Mouse (Mus musculus) liver, embryonic 11.5 days (tissue): ENCODE measurements at regions not wholly inside any gene's neighbourhood (a gene's known extent, or its start where the extent isn't known, plus 50 kb on each side); places are given as distances from the start of the nearest gene placed in this dataset.
A peak's percentile ranks its signal among the peaks of the same experiment; 100 is the strongest.

Experiments
- ATAC-seq: fragments of 200-750 bp; cut with Nextera tagmentation; replicated peaks from 2 replicates; pipeline ENCODE4 v1.8.0; 2017; ENCODE audit warnings: moderate number of reproducible peaks, mild to moderate bottlenecking, moderate TSS enrichment, moderate library complexity; ENCODE audit not compliant: low FRiP score
- DNase-seq: peaks from one replicate; pipeline ENCODE4 v3.0.0-alpha.2; 2017; ENCODE audit warnings: low spot score
- H3K27ac ChIP-seq: fragments of 300-500 bp; sonication (generic); 2 replicates; pipeline ENCODE4 v1.5.1; 2014; ENCODE audit warnings: mild to moderate bottlenecking, low read depth, low read length, control low read depth
- H3K27me3 ChIP-seq: fragments of 300-500 bp; sonication (generic); replicated peaks from 2 replicates; pipeline ENCODE4 v1.6.1; 2014; ENCODE audit warnings: low read length, mixed read lengths; ENCODE audit not compliant: control insufficient read depth, insufficient read depth
- H3K36me3 ChIP-seq: fragments of 300-500 bp; sonication (generic); 2 replicates; pipeline ENCODE4 v1.6.1; 2014; ENCODE audit warnings: mild to moderate bottlenecking, low read length, moderate library complexity, mixed read lengths; ENCODE audit not compliant: control insufficient read depth, insufficient read depth
- H3K4me1 ChIP-seq: fragments of 300-500 bp; sonication (generic); replicated peaks from 2 replicates; pipeline ENCODE4 v1.6.1; 2014; ENCODE audit warnings: low read length, mixed read lengths; ENCODE audit not compliant: control insufficient read depth, insufficient read depth
- H3K4me2 ChIP-seq: fragments of 300-500 bp; sonication (generic); 2 replicates; pipeline ENCODE4 v1.6.1; 2014; ENCODE audit warnings: mild to moderate bottlenecking, control low read depth, moderate library complexity
- H3K4me3 ChIP-seq: fragments of 300-500 bp; sonication (generic); 2 replicates; pipeline ENCODE4 v1.5.1; 2014; ENCODE audit warnings: low read depth, low read length, control low read depth
- H3K9ac ChIP-seq: fragments of 300-500 bp; sonication (generic); 2 replicates; pipeline ENCODE4 v1.6.1; 2014; ENCODE audit warnings: low read depth, low read length, control low read depth
- H3K9me3 ChIP-seq: fragments of 300-500 bp; sonication (generic); 2 replicates; pipeline ENCODE4 v1.6.1; 2016; ENCODE audit warnings: low read length, inconsistent platforms, mixed read lengths; ENCODE audit not compliant: control insufficient read depth
- WGBS: fragments of 180-500 bp; shearing (Covaris S2); extraction: QIAGEN DNeasy Blood & Tissue Kit; methylation state at CpG from one replicate; pipeline ENCODE4 v1.1.7; 2014; 5-methylcytosine and 5-hydroxymethylcytosine counted together

DNA sequence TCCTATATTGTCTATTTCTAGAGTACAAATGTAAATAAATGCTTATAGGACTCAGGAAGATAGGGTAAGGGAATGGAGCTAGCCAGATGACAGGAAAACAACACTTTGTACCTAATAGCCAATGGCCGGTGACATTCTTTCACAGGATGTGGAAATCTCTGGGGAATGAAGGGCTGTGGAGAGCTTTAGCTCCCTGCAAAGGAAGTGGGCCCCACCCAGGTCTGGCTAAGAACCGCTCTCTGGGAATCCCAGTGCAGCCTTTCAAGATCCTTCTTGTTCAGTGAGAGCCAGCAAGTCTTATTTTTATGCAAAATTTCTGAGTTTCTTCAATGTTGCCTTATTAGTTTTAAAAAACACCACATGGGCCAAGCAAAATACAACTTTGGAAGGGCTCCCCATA, 54.7 kb upstream of the Pappa2 start:
- Histone ChIP-seq H3K9ac (no peak overlapping the region), H3K27me3 (no peaks in the 10 kb centered on the region), H3K36me3 (no peaks in the 10 kb centered on the region), H3K4me3 (no peak overlapping the region), H3K27ac (no peak overlapping the region), H3K4me2 (no peak overlapping the region), H3K4me1 (no peaks in the 10 kb centered on the region), H3K9me3 (no peaks in the 10 kb centered on the region)
- DNase-seq: no peak
- WGBS: 54% methylated on average over 2 of the region's 2 CpGs
- no peak for ATAC-seq

DNA sequence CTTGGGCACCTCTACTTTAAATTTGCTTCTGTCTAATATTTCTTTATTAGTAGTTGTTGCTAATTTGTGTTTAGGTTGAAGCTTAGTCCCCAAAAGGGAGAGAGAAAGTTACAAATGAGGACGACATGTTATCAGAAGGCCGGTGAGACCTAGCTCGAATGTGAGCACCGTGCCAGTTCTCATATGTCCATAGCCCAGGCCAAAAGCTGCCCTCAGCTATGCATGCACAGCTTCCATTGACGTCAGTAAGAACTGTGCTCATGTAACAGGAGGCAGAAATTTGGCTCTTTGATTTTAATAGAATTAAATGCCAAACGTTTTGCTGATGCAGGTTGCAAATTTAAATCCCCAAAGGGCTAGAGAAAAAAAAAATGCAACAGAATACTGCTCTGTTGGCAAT, 56.1 kb upstream of the Pappa2 start:
- Histone ChIP-seq H3K4me1 (no peaks in the 10 kb centered on the region), H3K4me2 (no peak overlapping the region), H3K9me3 (no peaks in the 10 kb centered on the region), H3K27ac (no peak overlapping the region), H3K36me3 (no peaks in the 10 kb centered on the region), H3K4me3 (no peak overlapping the region), H3K9ac (no peak overlapping the region), H3K27me3 (no peaks in the 10 kb centered on the region)
- DNase-seq (no peak), ATAC-seq (no peak)
- 83% methylated on average over 6 of the region's 6 CpGs for WGBS

GRCm38 (mm10) chr1:159045870-159046385, 65.6 kb upstream of the Pappa2 start:
- Histone ChIP-seq H3K9ac (no peak overlapping the region), H3K9me3 (no peaks in the 10 kb centered on the region), H3K4me1 (no peaks in the 10 kb centered on the region), H3K27me3 (no peaks in the 10 kb centered on the region), H3K4me2 (no peak overlapping the region), H3K36me3 (no peaks in the 10 kb centered on the region), H3K4me3 (no peak overlapping the region), H3K27ac (no peak overlapping the region)
- ATAC-seq (no peak), DNase-seq (no peak)
- WGBS: 60% methylated on average over 4 of the region's 4 CpGs

DNA sequence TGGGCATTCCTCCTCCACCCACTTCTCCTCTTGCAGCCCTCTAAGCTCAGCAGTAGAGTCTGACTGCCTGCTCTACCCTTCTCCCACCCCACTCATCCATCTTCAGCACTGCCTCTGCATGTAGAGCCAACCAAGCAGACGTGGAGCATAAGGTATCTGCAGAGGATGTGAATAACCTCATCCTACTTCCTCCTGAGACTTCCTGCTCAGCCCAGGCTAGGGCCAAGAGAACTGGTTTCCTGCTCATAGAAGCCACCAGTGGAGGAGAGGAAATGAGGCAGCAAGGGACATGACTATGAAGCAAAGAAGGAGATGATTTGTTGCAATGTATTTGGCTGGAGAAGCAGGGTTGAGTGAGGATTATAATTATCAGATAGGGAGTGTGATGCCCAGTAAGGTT, 84.7 kb upstream of the Pappa2 start:
- DNase-seq (no peak), ATAC-seq (0 out of 2 replicates have a peak, but pooled peaks have one; percentile 5)
- Histone ChIP-seq H3K27ac (no peak overlapping the region), H3K9me3 (no peaks in the 10 kb centered on the region), H3K4me1 (no peaks in the 10 kb centered on the region), H3K4me3 (no peak overlapping the region), H3K4me2 (no peak overlapping the region), H3K9ac (no peak overlapping the region), H3K36me3 (no peaks in the 10 kb centered on the region), H3K27me3 (no peaks in the 10 kb centered on the region)
- 7% methylated on average over 1 of the region's 1 CpGs for WGBS

- no peak for DNase-seq
- WGBS: 62% methylated on average over 2 of the region's 2 CpGs
- no peak for ATAC-seq
These were observed 118.9 kb upstream of the Pappa2 start for GRCm38 (mm10) chr1:159099205-159099604.

GRCm38 (mm10) chr1:159122201-159122600, 109.9 kb upstream of the Cop1 start:
- Histone ChIP-seq H3K27ac (no peak overlapping the region), H3K36me3 (no peaks in the 10 kb centered on the region), H3K4me2 (no peak overlapping the region), H3K4me1 (no peaks in the 10 kb centered on the region), H3K9me3 (no peaks in the 10 kb centered on the region), H3K4me3 (no peak overlapping the region), H3K27me3 (no peaks in the 10 kb centered on the region), H3K9ac (no peak overlapping the region)
- DNase-seq (no peak), ATAC-seq (no peak)
- WGBS: 65% methylated on average over 3 of the region's 3 CpGs

More at GRCm38 (mm10) chr1:159099205-159099604, 118.9 kb upstream of the Pappa2 start:
- no peaks in the 10 kb centered on the region for H3K27me3 ChIP-seq
- H3K4me3 ChIP-seq: no peak overlapping the region
- H3K4me1 ChIP-seq: no peaks in the 10 kb centered on the region
- no peak overlapping the region for H3K9ac ChIP-seq
- H3K27ac ChIP-seq: no peak overlapping the region
- no peak overlapping the region for H3K4me2 ChIP-seq
- H3K36me3 ChIP-seq: no peaks in the 10 kb centered on the region
- no peaks in the 10 kb centered on the region for H3K9me3 ChIP-seq

GRCm38 (mm10) chr1:159124874-159125273, 107.2 kb upstream of the Cop1 start:
- Histone ChIP-seq H3K4me1 (no peaks in the 10 kb centered on the region), H3K9ac (no peak overlapping the region), H3K4me2 (no peak overlapping the region), H3K27ac (no peak overlapping the region), H3K36me3 (no peaks in the 10 kb centered on the region), H3K27me3 (no peaks in the 10 kb centered on the region), H3K9me3 (no peaks in the 10 kb centered on the region), H3K4me3 (no peak overlapping the region)
- DNase-seq (no peak), ATAC-seq (no peak)

GRCm38 (mm10) chr1:159135301-159135700, 96.8 kb upstream of the Cop1 start:
- Histone ChIP-seq H3K9ac (no peak overlapping the region), H3K9me3 (no peaks in the 10 kb centered on the region), H3K4me1 (no peaks in the 10 kb centered on the region), H3K27ac (no peak overlapping the region), H3K36me3 (no peaks in the 10 kb centered on the region), H3K4me3 (no peak overlapping the region), H3K27me3 (no peaks in the 10 kb centered on the region), H3K4me2 (no peak overlapping the region)
- peak; percentile 39 for DNase-seq
- no peak for ATAC-seq
- WGBS: 12% methylated on average over 10 of the region's 10 CpGs

DNA sequence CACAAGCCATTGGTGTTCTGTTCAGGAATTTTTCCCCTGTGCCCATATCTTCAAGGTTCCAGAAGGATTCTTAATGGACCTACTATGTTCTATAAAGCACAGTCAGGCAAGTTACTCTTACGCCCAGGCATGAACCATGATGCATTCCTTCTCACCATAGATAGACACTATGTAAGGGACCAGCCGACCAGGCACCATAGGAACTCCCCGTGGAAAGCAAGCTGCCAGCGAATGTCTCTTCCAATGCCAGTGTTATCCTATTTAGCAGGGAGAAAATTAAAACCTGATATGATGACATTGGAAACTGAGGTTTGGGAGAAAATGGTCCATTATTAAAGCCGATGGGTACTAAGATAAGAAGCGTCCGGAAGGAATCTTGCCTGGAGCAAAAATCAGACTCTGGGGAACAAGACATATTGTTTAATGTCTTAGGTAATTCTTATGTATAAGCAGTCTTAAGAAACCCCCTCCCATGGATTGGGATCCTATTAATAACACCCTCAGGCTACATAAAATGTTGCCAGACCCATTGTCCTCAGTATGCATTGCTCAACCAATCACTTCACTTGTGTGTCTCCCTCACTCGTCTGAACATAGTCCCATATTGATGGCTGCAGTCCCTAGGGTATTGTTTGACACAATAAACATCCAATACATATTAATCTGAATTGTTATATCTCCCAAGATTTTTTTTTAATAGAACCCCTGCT, 84.2 kb upstream of the Cop1 start:
- no peak for DNase-seq
- Histone ChIP-seq H3K9me3 (no peaks in the 10 kb centered on the region), H3K36me3 (no peaks in the 10 kb centered on the region), H3K4me3 (no peak overlapping the region), H3K27me3 (no peaks in the 10 kb centered on the region), H3K9ac (no peak overlapping the region), H3K27ac (no peak overlapping the region), H3K4me2 (no peak overlapping the region), H3K4me1 (no peaks in the 10 kb centered on the region)
- WGBS: 89% methylated on average over 8 of the region's 8 CpGs
- no peak for ATAC-seq
